Mouse (Mus musculus) testis, adult 2 months (tissue): Measurements from ENCODE around the gene Il22ra2.

Experiments
- CTCF ChIP-seq: fragments of 200-500 bp; IDR thresholded peaks from 2 replicates; pipeline ENCODE4 v1.5.1; 2012; ENCODE audit warnings: low read depth, mild to moderate bottlenecking, inconsistent platforms, low read length, moderate library complexity; ENCODE audit not compliant: control insufficient read depth, insufficient read depth, insufficient replicate concordance
- POLR2A ChIP-seq: fragments of 200-500 bp; IDR thresholded peaks from 2 replicates; pipeline ENCODE4 v1.6.1; 2012; ENCODE audit warnings: low read depth, mild to moderate bottlenecking, inconsistent platforms, low read length, moderate library complexity; ENCODE audit not compliant: control insufficient read depth

DNA sequence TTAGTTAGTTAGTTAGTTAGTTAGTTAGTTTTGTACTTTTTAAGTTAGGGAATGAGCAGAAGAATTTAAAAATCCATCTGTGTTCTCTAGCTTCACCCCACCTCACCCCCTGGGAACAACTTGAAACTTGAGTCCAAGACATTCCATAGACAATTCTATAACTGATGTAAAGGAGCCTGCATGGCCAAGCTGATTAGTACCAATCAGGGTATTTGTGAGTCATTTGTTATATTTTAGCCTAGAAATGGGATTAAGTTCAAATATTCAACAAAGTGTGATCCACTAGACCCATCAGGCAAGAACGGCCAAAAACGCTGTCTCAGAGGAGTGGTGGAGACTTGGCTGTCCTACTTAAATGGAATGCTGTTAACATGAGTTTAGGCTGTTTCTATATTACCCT, 5.5 kb downstream of the Il22ra2 start:
- no peak for TF ChIP-seq CTCF
- no peak for TF ChIP-seq POLR2A
